Mouse (Mus musculus) gastrocnemius, postnatal 25 days (tissue): ENCODE results near the gene Nae1. TPM values are rescaled to one million over a fixed set of nuclear protein-coding genes. Genes with fewer than 3 reads are reported as not detected.
"Not testable (repeated sequence)": the region's sequence is repeated elsewhere in the genome, so short reads cannot be mapped to it uniquely, and the experiment has no call there.

Source experiments
- DNase-seq: peaks from one replicate; pipeline ENCODE4 v3.0.0; 2022
- long read RNA-seq, 2 experiments: library from polyadenylated mRNA; stranded (forward); transcript quantifications; one replicate each; pipeline ENCODE4 v2.0.0; 2021
- total RNA-seq, 2 experiments: library from RNA; stranded (reverse); gene quantifications; 1 replicate in 1 of 2; 2 replicates in 1 of 2; pipeline ENCODE4 v1.2.3; 2021

The Nae1 gene
- total RNA-seq, result 10 to 100 TPM; 19.7 to 22.8 TPM
- long read RNA-seq, experiment 1, transcript Nae1-201 (20 exons, 1,808 nt), result major isoform, 50 of 58 reads
- long read RNA-seq, experiment 1, partial matches to known transcripts, result 5 of 58 reads
- long read RNA-seq, experiment 1, other reads (novel, unspliced or antisense), result 3 of 58 reads
- long read RNA-seq, experiment 2, transcript Nae1-201 (20 exons, 1,808 nt), result major isoform, 38 of 43 reads
- long read RNA-seq, experiment 2, partial matches to known transcripts, result 1 of 43 reads
- long read RNA-seq, experiment 2, other reads (novel, unspliced or antisense), result 4 of 43 reads

- DNase-seq, result peak; percentile 87
Observed at GRCm38 (mm10) chr8:104533971-104534778, at the start of gene Nae1, which contains the start of gene Car7. Nae1 (minus strand) TSS chr8:104534637. Car7 (plus strand) TSS chr8:104534689.

GRCm38 (mm10) chr8:104577606-104578005 is 43.2 kb upstream of the Nae1 start:
- not testable (repeated sequence) for DNase-seq

GRCm38 (mm10) chr8:104576820-104577219 is 42.4 kb upstream of the Nae1 start:
- no peak for DNase-seq

GRCm38 (mm10) chr8:104570436-104571343 is 36.3 kb upstream of the Nae1 start:
- DNase-seq, result peak; percentile 71

- peak; percentile 18 for DNase-seq
Observed at GRCm38 (mm10) chr8:104569559-104569958, 35.1 kb upstream of the Nae1 start.

GRCm38 (mm10) chr8:104565457-104565798 is 31.0 kb upstream of the Nae1 start:
- no peak for DNase-seq

- DNase-seq, result peak; percentile 74
Observed at GRCm38 (mm10) chr8:104564633-104565456, 30.4 kb upstream of the Nae1 start.

GRCm38 (mm10) chr8:104560731-104561130 is 26.3 kb upstream of the Nae1 start:
- DNase-seq, result no peak

- DNase-seq, result no peak
Observed at GRCm38 (mm10) chr8:104557226-104557625, 22.8 kb upstream of the Nae1 start.

GRCm38 (mm10) chr8:104555191-104555590 is 20.8 kb upstream of the Nae1 start:
- DNase-seq, result no peak

- no peak for DNase-seq
Observed at GRCm38 (mm10) chr8:104543440-104544045, 9.1 kb upstream of the Nae1 start.

- no peak for DNase-seq
Observed at GRCm38 (mm10) chr8:104542160-104542559, 7.7 kb upstream of the Nae1 start.

GRCm38 (mm10) chr8:104541515-104541880 is 7.1 kb upstream of the Nae1 start:
- DNase-seq, result no peak

GRCm38 (mm10) chr8:104540710-104541514 is 6.5 kb upstream of the Nae1 start:
- DNase-seq, result no peak

- no peak for DNase-seq
Observed at GRCm38 (mm10) chr8:104540238-104540637, 5.8 kb upstream of the Nae1 start.

- DNase-seq, result no peak
Observed at GRCm38 (mm10) chr8:104539566-104539965, 5.1 kb upstream of the Nae1 start.

- DNase-seq, result no peak
Observed at GRCm38 (mm10) chr8:104538896-104539295, 4.5 kb upstream of the Nae1 start.

GRCm38 (mm10) chr8:104536028-104536427 is 1.6 kb upstream of the Nae1 start:
- DNase-seq, result no peak

GRCm38 (mm10) chr8:104535378-104535777 is 941 bp upstream of the Nae1 start:
- DNase-seq, result no peak

GRCm38 (mm10) chr8:104534779-104535141 is 323 bp upstream of the Nae1 start:
- no peak for DNase-seq
